Comparison of ENCODE assay signal across 14 mouse cellular contexts in the genomic region with DNA sequence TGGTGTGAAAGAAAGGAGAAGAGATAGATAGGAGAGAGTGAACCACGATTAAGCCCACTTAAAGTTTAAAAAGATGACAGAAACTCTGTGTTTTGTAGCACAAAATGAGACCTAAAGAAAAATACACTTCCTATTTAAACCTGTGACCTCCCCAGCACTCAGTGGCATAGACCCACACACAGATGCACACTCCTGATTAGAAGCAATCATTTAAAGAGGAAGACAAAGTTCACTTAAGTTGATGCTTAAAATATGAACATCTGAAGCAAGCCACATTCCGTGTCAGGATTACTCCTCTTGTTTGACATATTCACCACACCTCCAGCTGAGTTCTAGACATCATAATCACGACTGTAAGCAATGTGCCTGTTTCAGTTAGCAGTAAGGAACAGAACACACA.
"Had no signal": no experiment of that assay in that cellular context is flagged by ENCODE, and none has a peak within 500 bp of the region (broad histone marks: within the 10 kb centered on the region; RNA-seq: fewer than 3 reads in every experiment).

No protein-coding gene starts in this region.

- DNase-seq: kidney, adult 2 months; kidney, postnatal 25 days; layer of hippocampus, adult 9-11 months; layer of hippocampus, postnatal 36 days; liver; liver, embryonic 13.5 days; liver, postnatal 0 days; midbrain, embryonic 14.5 days; thymus, adult 18-20 months; thymus, postnatal 25 days had no signal

- ATAC-seq: liver, postnatal 0 days had no signal

- H3K27me3 ChIP-seq: limb, embryonic 12.5 days; liver, embryonic 13.5 days; neural tube, embryonic 15.5 days had no signal

- H3K36me3 ChIP-seq: limb, embryonic 12.5 days; liver, embryonic 13.5 days; neural tube, embryonic 15.5 days had no signal

- H3K9me3 ChIP-seq: limb, embryonic 12.5 days; liver, embryonic 13.5 days; midbrain, embryonic 10.5 days; neural tube, embryonic 15.5 days had no signal

- H3K4me3 ChIP-seq: limb, embryonic 12.5 days; liver, embryonic 13.5 days; midbrain, embryonic 10.5 days; myocyte; neural tube, embryonic 15.5 days had no signal
